Mouse (Mus musculus): ENCODE data around the gene Grik3. TPM values are rescaled to one million over a fixed set of nuclear protein-coding genes. Genes with fewer than 3 reads are reported as not detected.

Grik3 gene
- polyA plus RNA-seq, 1 experiment from 2014 or later = 3.9 TPM

DNA sequence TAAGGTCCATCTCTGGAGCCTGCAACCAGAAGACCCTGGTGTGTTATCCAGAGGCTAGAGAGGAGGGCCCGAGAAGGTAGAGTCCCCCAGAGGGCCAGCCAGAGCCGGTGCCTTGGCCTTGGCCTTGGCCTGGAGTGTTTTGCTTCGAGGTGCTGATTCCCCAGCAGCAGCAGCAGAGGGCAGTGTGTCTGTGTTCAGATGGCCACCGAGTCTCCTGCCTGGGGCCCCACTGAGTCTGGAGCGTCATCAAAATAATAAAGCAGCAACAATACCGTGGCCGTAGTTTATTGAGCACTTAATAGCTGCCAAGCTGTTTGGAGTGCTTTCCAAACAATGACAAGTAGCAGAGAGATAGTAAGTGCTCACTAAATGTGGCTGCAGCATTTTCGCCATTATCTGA, 5.0 kb downstream of the Grik3 start:
- no peaks in the 10 kb centered on the region for H3K9me3 ChIP-seq
- H3K36me3 ChIP-seq = no peaks in the 10 kb centered on the region
- 0 out of 2 replicates have a peak overlapping the region, but pooled peaks have one; percentile 4 for H3K4me3 ChIP-seq
- H3K27me3 ChIP-seq = peaks cover 88% of the 10 kb centered on the region
- no peak overlapping the region for H3K27ac ChIP-seq
- peaks cover 85% of the 10 kb centered on the region for H3K4me1 ChIP-seq (replicated peaks)
- H3K4me2 ChIP-seq = peak overlapping the region; percentile 73
- WGBS = 20% methylated on average over 8 of the region's 8 CpGs
- no peak for ATAC-seq (ENCODE audit: low FRiP score)
- peak overlapping the region; percentile 88; the same call in 1 of the 2 replicates for H3K9ac ChIP-seq

GRCm38 (mm10) chr4:125497001-125497400, 6.5 kb downstream of the Grik3 start:
- WGBS = 0% methylated on average over 1 of the region's 1 CpGs
- Histone ChIP-seq H3K27ac (no peak overlapping the region), H3K27me3 (peaks cover 73% of the 10 kb centered on the region), H3K4me3 (no peak overlapping the region), H3K9ac (no peak overlapping the region), H3K36me3 (no peaks in the 10 kb centered on the region), H3K4me1 (replicated peaks) (peaks cover 73% of the 10 kb centered on the region), H3K4me2 (no peak overlapping the region; the same call in 1 of the 2 replicates), H3K9me3 (no peaks in the 10 kb centered on the region)
- ATAC-seq (ENCODE audit: low FRiP score) = no peak

DNA sequence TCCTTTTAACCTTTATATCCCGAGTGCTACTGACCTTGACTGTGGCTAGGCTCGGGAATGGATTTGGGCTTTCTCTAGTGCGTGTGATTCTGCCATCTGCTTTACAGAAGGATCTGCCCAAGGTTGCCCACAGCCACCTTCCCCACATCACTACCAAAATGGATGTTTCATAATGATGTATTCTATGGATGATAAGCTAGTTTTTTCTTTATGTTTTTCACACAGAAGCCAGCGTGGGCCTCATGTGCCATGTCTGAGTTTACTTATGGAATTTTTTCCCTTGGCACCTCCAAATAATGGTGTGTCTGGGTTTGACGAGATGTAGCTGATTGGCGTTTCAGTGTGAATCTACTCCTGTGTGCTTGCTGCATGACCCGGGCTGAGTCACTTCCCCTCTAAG, 7.0 kb downstream of the Grik3 start:
- Histone ChIP-seq H3K9me3 (no peaks in the 10 kb centered on the region), H3K4me2 (no peak overlapping the region; the same call in none of the 2 replicates), H3K4me1 (replicated peaks) (peaks cover 71% of the 10 kb centered on the region), H3K9ac (no peak overlapping the region), H3K27me3 (peaks cover 68% of the 10 kb centered on the region), H3K36me3 (no peaks in the 10 kb centered on the region), H3K4me3 (no peak overlapping the region), H3K27ac (no peak overlapping the region)
- 42% methylated on average over 7 of the region's 7 CpGs for WGBS
- no peak for ATAC-seq (ENCODE audit: low FRiP score)

- Histone ChIP-seq H3K4me3 (no peak overlapping the region), H3K27ac (no peak overlapping the region), H3K4me2 (peak overlapping the region; percentile 34; the same call in 1 of the 2 replicates), H3K9me3 (no peaks in the 10 kb centered on the region), H3K9ac (no peak overlapping the region), H3K4me1 (replicated peaks) (peaks cover 64% of the 10 kb centered on the region), H3K27me3 (peaks cover 59% of the 10 kb centered on the region), H3K36me3 (no peaks in the 10 kb centered on the region)
- ATAC-seq (ENCODE audit: low FRiP score) = no peak
- 12% methylated on average over 6 of the region's 6 CpGs for WGBS
These were observed 8.4 kb downstream of the Grik3 start for GRCm38 (mm10) chr4:125498866-125499265.

DNA sequence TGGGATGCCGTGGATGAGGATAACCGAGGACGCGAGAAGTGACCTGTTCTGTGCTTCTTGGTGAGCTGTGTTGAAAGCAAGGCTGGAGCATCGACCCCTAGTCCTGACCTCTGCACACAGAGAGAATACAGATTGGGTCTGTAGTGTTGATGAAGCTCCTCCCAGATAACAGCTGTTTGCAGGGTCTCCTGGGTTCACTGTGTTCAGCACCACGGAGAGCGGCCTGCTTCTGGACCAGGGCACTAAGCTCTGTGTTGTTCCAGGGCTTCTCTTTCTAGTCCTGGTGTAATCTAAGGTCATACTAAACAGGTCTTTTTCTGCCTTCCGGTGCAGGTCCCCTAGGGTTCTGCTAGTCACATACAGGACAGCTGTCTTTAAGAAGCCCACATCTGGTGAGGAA, 12.4 kb downstream of the Grik3 start:
- Histone ChIP-seq H3K27ac (no peak overlapping the region), H3K36me3 (no peaks in the 10 kb centered on the region), H3K27me3 (peaks cover 21% of the 10 kb centered on the region), H3K9me3 (no peaks in the 10 kb centered on the region), H3K4me3 (no peak overlapping the region), H3K4me2 (no peak overlapping the region), H3K9ac (no peak overlapping the region), H3K4me1 (replicated peaks) (peaks cover 32% of the 10 kb centered on the region)
- no peak for ATAC-seq (ENCODE audit: low FRiP score)
- WGBS = 48% methylated on average over 8 of the region's 8 CpGs

- 85% methylated on average over 6 of the region's 6 CpGs for WGBS
- Histone ChIP-seq H3K27ac (no peak overlapping the region), H3K9ac (no peak overlapping the region), H3K27me3 (0 out of 2 replicates have a peak, but pooled peaks cover 10% of the 10 kb centered on the region), H3K4me2 (no peak overlapping the region), H3K9me3 (no peaks in the 10 kb centered on the region), H3K4me1 (replicated peaks) (peaks cover 31% of the 10 kb centered on the region), H3K4me3 (no peak overlapping the region), H3K36me3 (no peaks in the 10 kb centered on the region)
- ATAC-seq (ENCODE audit: low FRiP score) = no peak
These were observed 21.9 kb downstream of the Grik3 start for GRCm38 (mm10) chr4:125512434-125512833.

- H3K36me3 ChIP-seq = no peaks in the 10 kb centered on the region
- H3K9me3 ChIP-seq = no peaks in the 10 kb centered on the region
- H3K4me2 ChIP-seq = 0 out of 2 replicates have a peak overlapping the region, but pooled peaks have one; percentile 2
- peaks cover 32% of the 10 kb centered on the region for H3K4me1 ChIP-seq (replicated peaks)
- no peak overlapping the region for H3K4me3 ChIP-seq
- WGBS = 38% methylated on average over 13 of the region's 13 CpGs
- H3K27me3 ChIP-seq = 0 out of 2 replicates have a peak, but pooled peaks cover 14% of the 10 kb centered on the region
- no peak overlapping the region for H3K9ac ChIP-seq
- H3K27ac ChIP-seq = no peak overlapping the region
- ATAC-seq (ENCODE audit: low FRiP score) = no peak; the same call in 1 of the 2 replicates
These were observed 25.1 kb downstream of the Grik3 start for GRCm38 (mm10) chr4:125515646-125516045.

GRCm38 (mm10) chr4:125516612-125517011, 26.1 kb downstream of the Grik3 start:
- 0 out of 2 replicates have a peak, but pooled peaks cover 13% of the 10 kb centered on the region for H3K27me3 ChIP-seq
- peaks cover 30% of the 10 kb centered on the region for H3K4me1 ChIP-seq (replicated peaks)
- H3K4me2 ChIP-seq = no peak overlapping the region
- no peaks in the 10 kb centered on the region for H3K9me3 ChIP-seq
- H3K36me3 ChIP-seq = no peaks in the 10 kb centered on the region
- H3K4me3 ChIP-seq = no peak overlapping the region
- no peak for ATAC-seq (ENCODE audit: low FRiP score)
- no peak overlapping the region for H3K27ac ChIP-seq
- no peak overlapping the region for H3K9ac ChIP-seq
- 41% methylated on average over 6 of the region's 6 CpGs for WGBS

GRCm38 (mm10) chr4:125518861-125519260, 28.4 kb downstream of the Grik3 start:
- 92% methylated on average over 5 of the region's 5 CpGs for WGBS
- Histone ChIP-seq H3K4me2 (no peak overlapping the region), H3K4me3 (no peak overlapping the region), H3K4me1 (replicated peaks) (peaks cover 24% of the 10 kb centered on the region), H3K36me3 (no peaks in the 10 kb centered on the region), H3K27me3 (0 out of 2 replicates have a peak, but pooled peaks cover 9% of the 10 kb centered on the region), H3K9ac (no peak overlapping the region), H3K27ac (no peak overlapping the region), H3K9me3 (no peaks in the 10 kb centered on the region)
- no peak for ATAC-seq (ENCODE audit: low FRiP score)

DNA sequence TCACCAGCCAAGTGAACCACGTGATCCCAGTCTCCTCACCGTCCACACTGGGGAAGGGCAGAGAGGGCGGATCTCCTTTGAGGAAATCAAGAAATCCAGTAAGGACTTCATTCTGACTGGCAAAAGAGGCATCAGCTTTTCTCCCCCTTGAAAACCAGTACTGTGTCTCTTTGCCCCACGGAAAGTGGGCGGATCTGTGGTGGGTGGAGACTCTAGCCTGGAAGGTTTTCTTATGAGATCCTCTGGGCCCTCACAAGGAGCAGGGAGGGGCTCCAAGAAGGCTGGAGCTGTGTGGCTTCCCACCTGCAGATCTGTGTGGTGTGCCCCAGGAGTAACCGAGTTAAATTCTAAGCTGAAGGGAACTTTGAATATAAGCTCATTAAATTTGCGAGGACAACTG, 32.4 kb downstream of the Grik3 start:
- Histone ChIP-seq H3K9me3 (no peaks in the 10 kb centered on the region), H3K4me2 (no peak overlapping the region), H3K36me3 (peaks cover 4% of the 10 kb centered on the region; the same call in 1 of the 2 replicates), H3K27me3 (0 out of 2 replicates have a peak, but pooled peaks cover under 1% of the 10 kb centered on the region), H3K9ac (no peak overlapping the region), H3K4me1 (replicated peaks) (peaks cover 13% of the 10 kb centered on the region; the same call in 1 of the 2 replicates), H3K4me3 (no peak overlapping the region), H3K27ac (no peak overlapping the region)
- no peak for ATAC-seq (ENCODE audit: low FRiP score)
- WGBS = 65% methylated on average over 7 of the region's 7 CpGs

GRCm38 (mm10) chr4:125525266-125525665, 34.8 kb downstream of the Grik3 start:
- WGBS = 85% methylated on average over 4 of the region's 4 CpGs
- Histone ChIP-seq H3K4me2 (no peak overlapping the region), H3K4me1 (replicated peaks) (peaks cover 12% of the 10 kb centered on the region; the same call in 1 of the 2 replicates), H3K4me3 (no peak overlapping the region), H3K9ac (no peak overlapping the region), H3K36me3 (peaks cover 4% of the 10 kb centered on the region; the same call in 1 of the 2 replicates), H3K27me3 (peaks cover 8% of the 10 kb centered on the region; the same call in 1 of the 2 replicates), H3K27ac (no peak overlapping the region), H3K9me3 (no peaks in the 10 kb centered on the region)
- ATAC-seq (ENCODE audit: low FRiP score) = no peak

- H3K4me3 ChIP-seq = no peak overlapping the region
- H3K4me1 ChIP-seq (replicated peaks) = peaks cover 4% of the 10 kb centered on the region; the same call in 1 of the 2 replicates
- no peak overlapping the region for H3K27ac ChIP-seq
- H3K9ac ChIP-seq = no peak overlapping the region
- no peak overlapping the region for H3K4me2 ChIP-seq
- peaks cover 4% of the 10 kb centered on the region; the same call in 1 of the 2 replicates for H3K36me3 ChIP-seq
- ATAC-seq (ENCODE audit: low FRiP score) = no peak
- 52% methylated on average over 5 of the region's 5 CpGs for WGBS
- peaks cover 17% of the 10 kb centered on the region; the same call in 1 of the 2 replicates for H3K27me3 ChIP-seq
- H3K9me3 ChIP-seq = no peaks in the 10 kb centered on the region
These were observed 35.9 kb downstream of the Grik3 start for GRCm38 (mm10) chr4:125526425-125526824.

GRCm38 (mm10) chr4:125533965-125534364, 43.5 kb downstream of the Grik3 start:
- Histone ChIP-seq H3K36me3 (no peaks in the 10 kb centered on the region), H3K27ac (peak overlapping the region; percentile 58; the same call in 1 of the 2 replicates), H3K4me3 (no peak overlapping the region), H3K4me2 (no peak overlapping the region), H3K4me1 (replicated peaks) (peaks cover 38% of the 10 kb centered on the region), H3K9ac (peak overlapping the region; percentile 46; the same call in 1 of the 2 replicates), H3K27me3 (peaks cover 54% of the 10 kb centered on the region), H3K9me3 (no peaks in the 10 kb centered on the region)
- WGBS = 42% methylated on average over 9 of the region's 9 CpGs
- ATAC-seq (ENCODE audit: low FRiP score) = no peak
